Mouse (Mus musculus): ENCODE data around the gene Wdsub1.

DNA sequence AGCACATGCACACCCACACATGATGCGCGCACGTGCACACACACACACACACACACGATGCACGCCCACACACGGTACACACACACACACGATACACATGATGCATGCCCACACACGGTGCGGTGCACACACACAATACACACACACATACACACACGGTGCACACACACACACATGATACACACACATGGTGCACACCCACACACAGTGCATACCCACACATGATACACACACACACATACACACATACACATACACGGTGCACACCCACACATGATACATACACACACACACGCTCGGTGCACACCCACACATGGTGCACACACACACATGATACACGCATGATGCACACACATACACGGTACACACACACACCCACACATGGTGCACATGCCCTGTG lies 63.7 kb downstream of the Wdsub1 start:
- TF ChIP-seq GATA1 (IDR thresholded peaks at IDR 0.05; ENCODE audit: borderline replicate concordance, low read length) (no peak), FLI1 (IDR thresholded peaks at IDR 0.05; ENCODE audit: low read length) (no peak)
